Mouse (Mus musculus): ENCODE measurements around the gene Pusl1.

DNA sequence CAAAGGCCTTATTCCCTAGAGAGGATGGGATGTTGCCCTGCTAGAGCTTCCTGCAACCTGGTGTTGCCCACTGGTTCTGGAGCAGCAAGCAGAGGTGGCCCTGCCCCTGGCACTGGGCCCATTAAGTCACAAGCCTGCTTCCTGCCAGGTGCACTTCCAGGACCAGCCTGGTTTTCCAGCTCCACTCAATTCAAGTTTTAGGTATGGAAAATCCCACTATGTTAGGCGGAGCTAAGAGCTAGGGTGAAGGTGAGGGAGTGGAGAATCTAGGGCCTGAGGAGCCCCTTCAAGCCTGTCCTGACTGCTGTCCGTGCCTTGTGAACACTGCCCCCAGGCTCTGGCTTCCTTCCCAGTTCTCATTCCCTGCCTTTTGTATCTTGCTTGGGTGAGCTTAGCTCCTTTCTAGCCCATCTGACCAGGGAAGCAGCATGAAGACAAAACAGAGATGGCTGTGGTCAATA, 39.6 kb downstream of the Pusl1 start:
- TF ChIP-seq CTCF (IDR thresholded peaks at IDR 0.05; ENCODE audit: low read depth) (no peak), EP300 (IDR thresholded peaks at IDR 0.05; ENCODE audit: low read depth) (no peak)
